Mouse (Mus musculus): Measurements from ENCODE around the gene Cryba4.

GRCm38 (mm10) chr5:112289236-112289635 lies 36.9 kb upstream of the Cryba4 start:
- TF ChIP-seq POLR2A (IDR thresholded peaks at IDR 0.05; ENCODE audit: control insufficient read depth, low read depth, low read length) = no peak
- TF ChIP-seq CTCF (IDR thresholded peaks at IDR 0.05; ENCODE audit: control insufficient read depth, insufficient read depth, insufficient replicate concordance, low read depth, low read length) = no peak
